Mouse (Mus musculus) forebrain, embryonic 10.5 days (tissue): ENCODE measurements around the gene Ammecr1. TPM values are rescaled to one million over a fixed set of nuclear protein-coding genes. Genes with fewer than 3 reads are reported as not detected.

ENCODE experiments used
- DNase-seq: peaks from one replicate; pipeline ENCODE4 v3.0.0-alpha.2; 2017; ENCODE audit warnings: low spot score; ENCODE audit errors: extremely low spot score
- H3K27ac ChIP-seq: fragments of 300-500 bp; sonication (generic); 2 replicates; pipeline ENCODE4 v1.5.1; 2016; ENCODE audit warnings: mild to moderate bottlenecking
- H3K27me3 ChIP-seq: fragments of 300-500 bp; sonication (generic); 2 replicates; pipeline ENCODE4 v1.6.1; 2016; ENCODE audit warnings: mild to moderate bottlenecking; ENCODE audit not compliant: poor library complexity, severe bottlenecking
- H3K36me3 ChIP-seq: fragments of 300-500 bp; sonication (generic); replicated peaks from 2 replicates; pipeline ENCODE4 v1.6.1; 2016; ENCODE audit warnings: mild to moderate bottlenecking, moderate library complexity
- H3K4me1 ChIP-seq: fragments of 300-500 bp; sonication (generic); 2 replicates; pipeline ENCODE4 v1.6.1; 2016
- H3K4me3 ChIP-seq: fragments of 300-500 bp; sonication (generic); 2 replicates; pipeline ENCODE4 v1.5.1; 2016; ENCODE audit warnings: mild to moderate bottlenecking, moderate library complexity
- H3K9me3 ChIP-seq: fragments of 300-500 bp; sonication (generic); 2 replicates; pipeline ENCODE4 v1.6.1; 2016; ENCODE audit warnings: mild to moderate bottlenecking, moderate library complexity
- WGBS: fragments of 180-500 bp; shearing (Covaris S2); methylation state at CpG from one replicate; pipeline ENCODE4 v1.1.7; 2016; 5-methylcytosine and 5-hydroxymethylcytosine counted together
- polyA plus RNA-seq: library from polyadenylated mRNA; unstranded; fragments of >200 nt; fragmentation: Nextera tagmentation; extraction: Ambion mirVana; gene quantifications from 2 replicates; pipeline ENCODE4 v1.2.1, GENCODE M21; 2016

Gene Ammecr1
- polyA plus RNA-seq, 1 experiment from 2014 or later: 8.8 TPM

GRCm38 (mm10) chrX:142898295-142898887, 68.1 kb downstream of the Ammecr1 start:
- 87% methylated on average over 9 of the region's 9 CpGs for WGBS
- H3K27ac ChIP-seq: no peak overlapping the region
- DNase-seq: no peak
- H3K27me3 ChIP-seq: peaks cover 87% of the 10 kb centered on the region
- no peaks in the 10 kb centered on the region for H3K36me3 ChIP-seq
- H3K4me3 ChIP-seq: no peak overlapping the region
- no peaks in the 10 kb centered on the region for H3K4me1 ChIP-seq
- H3K9me3 ChIP-seq: no peaks in the 10 kb centered on the region

- no peak for DNase-seq
- WGBS: 96% methylated on average over 6 of the region's 6 CpGs
These were observed 69.0 kb downstream of the Ammecr1 start for GRCm38 (mm10) chrX:142897477-142898000.

GRCm38 (mm10) chrX:142895316-142895715, 71.2 kb downstream of the Ammecr1 start:
- DNase-seq: no peak
- H3K36me3 ChIP-seq: no peaks in the 10 kb centered on the region
- no peaks in the 10 kb centered on the region for H3K4me1 ChIP-seq
- H3K27ac ChIP-seq: no peak overlapping the region
- WGBS: 81% methylated on average over 2 of the region's 2 CpGs
- H3K9me3 ChIP-seq: no peaks in the 10 kb centered on the region
- peaks cover 81% of the 10 kb centered on the region for H3K27me3 ChIP-seq
- H3K4me3 ChIP-seq: no peak overlapping the region

More at GRCm38 (mm10) chrX:142897477-142898000, 69.0 kb downstream of the Ammecr1 start:
- Histone ChIP-seq H3K9me3 (no peaks in the 10 kb centered on the region), H3K27me3 (peaks cover 79% of the 10 kb centered on the region), H3K36me3 (no peaks in the 10 kb centered on the region), H3K4me3 (no peak overlapping the region), H3K27ac (no peak overlapping the region), H3K4me1 (no peaks in the 10 kb centered on the region)

- peaks cover 92% of the 10 kb centered on the region for H3K27me3 ChIP-seq
- no peaks in the 10 kb centered on the region for H3K36me3 ChIP-seq
- no peak overlapping the region for H3K4me3 ChIP-seq
- DNase-seq: no peak
- no peaks in the 10 kb centered on the region for H3K4me1 ChIP-seq
- 86% methylated on average over 7 of the region's 7 CpGs for WGBS
- H3K9me3 ChIP-seq: no peaks in the 10 kb centered on the region
- no peak overlapping the region for H3K27ac ChIP-seq
These were observed 80.6 kb downstream of the Ammecr1 start for GRCm38 (mm10) chrX:142885962-142886361.

GRCm38 (mm10) chrX:142883593-142883992, 82.9 kb downstream of the Ammecr1 start:
- no peaks in the 10 kb centered on the region for H3K36me3 ChIP-seq
- peaks cover 97% of the 10 kb centered on the region for H3K27me3 ChIP-seq
- no peak overlapping the region for H3K27ac ChIP-seq
- no peak overlapping the region for H3K4me3 ChIP-seq
- H3K4me1 ChIP-seq: no peaks in the 10 kb centered on the region
- H3K9me3 ChIP-seq: no peaks in the 10 kb centered on the region
- WGBS: 90% methylated on average over 4 of the region's 4 CpGs
- no peak for DNase-seq

GRCm38 (mm10) chrX:142882255-142882654, 84.3 kb downstream of the Ammecr1 start:
- 93% methylated on average over 5 of the region's 5 CpGs for WGBS
- H3K27ac ChIP-seq: no peak overlapping the region
- no peak for DNase-seq
- no peaks in the 10 kb centered on the region for H3K9me3 ChIP-seq
- peaks cover 97% of the 10 kb centered on the region for H3K27me3 ChIP-seq
- H3K4me1 ChIP-seq: no peaks in the 10 kb centered on the region
- H3K4me3 ChIP-seq: no peak overlapping the region
- no peaks in the 10 kb centered on the region for H3K36me3 ChIP-seq

GRCm38 (mm10) chrX:142869844-142870243, 96.7 kb downstream of the Ammecr1 start:
- Histone ChIP-seq H3K9me3 (no peaks in the 10 kb centered on the region), H3K4me3 (no peak overlapping the region), H3K27ac (no peak overlapping the region), H3K36me3 (no peaks in the 10 kb centered on the region), H3K27me3 (peaks cover 39% of the 10 kb centered on the region), H3K4me1 (no peaks in the 10 kb centered on the region)
- no peak for DNase-seq
- 80% methylated on average over 2 of the region's 2 CpGs for WGBS

- Histone ChIP-seq H3K27ac (no peak overlapping the region), H3K9me3 (no peaks in the 10 kb centered on the region), H3K4me1 (no peaks in the 10 kb centered on the region), H3K36me3 (no peaks in the 10 kb centered on the region), H3K4me3 (no peak overlapping the region), H3K27me3 (peaks cover 70% of the 10 kb centered on the region)
- 98% methylated on average over 9 of the region's 9 CpGs for WGBS
- DNase-seq: no peak
These were observed 118.5 kb downstream of the Ammecr1 start for GRCm38 (mm10) chrX:142848032-142848431.

- Histone ChIP-seq H3K4me3 (no peak overlapping the region), H3K27me3 (peaks cover 78% of the 10 kb centered on the region), H3K9me3 (no peaks in the 10 kb centered on the region), H3K4me1 (no peaks in the 10 kb centered on the region), H3K36me3 (no peaks in the 10 kb centered on the region), H3K27ac (no peak overlapping the region)
- 87% methylated on average over 6 of the region's 6 CpGs for WGBS
- no peak for DNase-seq
These were observed 120.3 kb downstream of the Ammecr1 start for GRCm38 (mm10) chrX:142846266-142846665.

GRCm38 (mm10) chrX:142841916-142842315, 124.6 kb downstream of the Ammecr1 start:
- Histone ChIP-seq H3K36me3 (no peaks in the 10 kb centered on the region), H3K4me1 (no peaks in the 10 kb centered on the region), H3K4me3 (no peak overlapping the region), H3K9me3 (no peaks in the 10 kb centered on the region), H3K27ac (no peak overlapping the region), H3K27me3 (peaks cover 82% of the 10 kb centered on the region)
- no peak for DNase-seq
- 83% methylated on average over 4 of the region's 4 CpGs for WGBS

GRCm38 (mm10) chrX:142839411-142839810, 127.1 kb downstream of the Ammecr1 start:
- Histone ChIP-seq H3K4me1 (no peaks in the 10 kb centered on the region), H3K4me3 (no peak overlapping the region), H3K27ac (no peak overlapping the region), H3K27me3 (peaks cover 89% of the 10 kb centered on the region), H3K36me3 (peaks cover 18% of the 10 kb centered on the region), H3K9me3 (no peaks in the 10 kb centered on the region)
- DNase-seq: no peak
- WGBS: 94% methylated on average over 7 of the region's 7 CpGs

GRCm38 (mm10) chrX:142838841-142839240, 127.7 kb downstream of the Ammecr1 start:
- Histone ChIP-seq H3K4me1 (no peaks in the 10 kb centered on the region), H3K36me3 (peaks cover 21% of the 10 kb centered on the region), H3K4me3 (no peak overlapping the region), H3K9me3 (no peaks in the 10 kb centered on the region), H3K27me3 (peaks cover 90% of the 10 kb centered on the region), H3K27ac (no peak overlapping the region)
- no peak for DNase-seq
- 86% methylated on average over 2 of the region's 2 CpGs for WGBS

GRCm38 (mm10) chrX:142837316-142837715, 129.2 kb downstream of the Ammecr1 start:
- no peak for DNase-seq

More at GRCm38 (mm10) chrX:142837316-142837715, 129.2 kb downstream of the Ammecr1 start:
- Histone ChIP-seq H3K9me3 (no peaks in the 10 kb centered on the region), H3K4me3 (no peak overlapping the region), H3K4me1 (peaks cover 4% of the 10 kb centered on the region; the same call in 1 of the 2 replicates), H3K36me3 (peaks cover 26% of the 10 kb centered on the region), H3K27ac (no peak overlapping the region), H3K27me3 (peaks cover 97% of the 10 kb centered on the region)
- WGBS: 99% methylated on average over 3 of the region's 3 CpGs
